Mouse (Mus musculus) liver, adult 2 months (tissue): Measurements from ENCODE around the gene D630045J12Rik. TPM values are rescaled to one million over a fixed set of nuclear protein-coding genes. Genes with fewer than 3 reads are reported as not detected.

Experiments
- DNase-seq: peaks from one replicate; pipeline ENCODE4 v3.0.0-alpha.2; 2011; ENCODE audit warnings: low read depth, low spot score; ENCODE audit errors: extremely low read depth
- H3K27ac ChIP-seq: fragments of 200-500 bp; replicated peaks from 2 replicates; pipeline ENCODE4 v1.5.1; 2012; ENCODE audit warnings: low read depth, mild to moderate bottlenecking, control low read depth, inconsistent platforms, low read length; ENCODE audit not compliant: insufficient read depth
- H3K27me3 ChIP-seq: fragments of 200-500 bp; 2 replicates; pipeline ENCODE4 v1.6.1; 2012; ENCODE audit warnings: mild to moderate bottlenecking, moderate library complexity, low read length, inconsistent platforms; ENCODE audit not compliant: control insufficient read depth, insufficient read depth
- H3K36me3 ChIP-seq: fragments of 200-500 bp; 2 replicates; pipeline ENCODE4 v1.6.1; 2012; ENCODE audit warnings: low read length, inconsistent platforms; ENCODE audit not compliant: control insufficient read depth, insufficient read depth
- H3K4me1 ChIP-seq: fragments of 200-500 bp; 2 replicates; pipeline ENCODE4 v1.6.1; 2011; ENCODE audit warnings: low read length; ENCODE audit not compliant: control insufficient read depth, insufficient read depth
- H3K4me3 ChIP-seq: fragments of 200-500 bp; 2 replicates; pipeline ENCODE4 v1.5.1; 2011; ENCODE audit warnings: low read depth, mild to moderate bottlenecking, control low read depth, low read length, moderate library complexity; ENCODE audit not compliant: insufficient read depth
- H3K79me2 ChIP-seq: fragments of 200-500 bp; 2 replicates; pipeline ENCODE4 v1.6.1; 2012; ENCODE audit warnings: inconsistent platforms, mild to moderate bottlenecking, low read length, moderate library complexity; ENCODE audit not compliant: control insufficient read depth, insufficient read depth
- H3K9ac ChIP-seq: fragments of 200-500 bp; 2 replicates; pipeline ENCODE4 v1.6.1; 2012; ENCODE audit warnings: low read depth, mild to moderate bottlenecking, control low read depth, inconsistent platforms, low read length
- CTCF ChIP-seq: fragments of 200-500 bp; IDR thresholded peaks from 2 replicates; pipeline ENCODE4 v1.5.1; 2011; ENCODE audit warnings: low read depth, low read length, control low read depth
- POLR2A ChIP-seq: fragments of 200-500 bp; IDR thresholded peaks from 2 replicates; pipeline ENCODE4 v1.6.1; 2011; ENCODE audit warnings: low read length, control low read depth; ENCODE audit not compliant: insufficient read depth; ENCODE audit errors: extremely low read depth
- WGBS: fragments of 180-500 bp; shearing (Covaris S2); methylation state at CpG from one replicate; pipeline ENCODE4 v1.1.7; 2018; 5-methylcytosine and 5-hydroxymethylcytosine counted together
- polyA plus RNA-seq: library from polyadenylated mRNA; depleted of rRNA; stranded (reverse); fragments of >200 nt; gene quantifications from 2 replicates; pipeline ENCODE4 v1.2.3, GENCODE M21; 2012
- total RNA-seq: library from RNA; depleted of rRNA; stranded (reverse); fragments of >200 nt; gene quantifications from 2 replicates; pipeline ENCODE4 v1.2.3, GENCODE M21; 2014

Gene D630045J12Rik
- total and polyA plus RNA-seq, 2 experiments: 0.46 to 1.3 TPM

GRCm38 (mm10) chr6:38159576-38159975, 94.2 kb downstream of the D630045J12Rik start:
- Histone ChIP-seq H3K27ac (no peak overlapping the region), H3K9ac (no peak overlapping the region), H3K4me1 (peaks cover 1% of the 10 kb centered on the region; the same call in 1 of the 2 replicates), H3K36me3 (no peaks in the 10 kb centered on the region), H3K79me2 (no peaks in the 10 kb centered on the region), H3K4me3 (no peak overlapping the region), H3K27me3 (no peaks in the 10 kb centered on the region)
- TF ChIP-seq CTCF (no peak), POLR2A (no peak)
- DNase-seq: no peak
- WGBS: 93% methylated on average over 4 of the region's 4 CpGs

DNA sequence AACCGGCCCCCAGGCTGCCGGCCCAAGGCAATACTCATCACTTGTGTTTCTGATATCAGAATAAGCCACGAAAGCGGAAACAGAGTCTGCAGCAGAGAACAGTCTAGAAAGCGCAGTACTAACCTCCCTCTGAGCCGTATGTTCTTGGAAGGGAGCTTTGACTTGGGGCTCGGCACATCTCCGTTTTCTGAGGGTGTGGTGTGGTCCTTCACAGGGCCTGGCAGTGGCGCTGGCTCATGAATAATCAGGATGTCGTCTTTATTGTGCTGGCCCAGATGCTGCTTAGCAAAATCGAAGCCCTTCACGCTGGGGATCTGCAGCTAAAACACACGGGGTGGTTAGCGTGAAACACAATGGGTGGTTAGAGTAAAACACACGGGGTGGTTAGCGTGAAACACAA, 95.9 kb downstream of the D630045J12Rik start:
- Histone ChIP-seq H3K4me3 (no peak overlapping the region), H3K27me3 (no peaks in the 10 kb centered on the region), H3K9ac (no peak overlapping the region), H3K79me2 (no peaks in the 10 kb centered on the region), H3K27ac (no peak overlapping the region), H3K4me1 (peaks cover 1% of the 10 kb centered on the region; the same call in 1 of the 2 replicates), H3K36me3 (no peaks in the 10 kb centered on the region)
- no peak for DNase-seq
- TF ChIP-seq CTCF: no peak
- TF ChIP-seq POLR2A: no peak
- 93% methylated on average over 16 of the region's 16 CpGs for WGBS

DNA sequence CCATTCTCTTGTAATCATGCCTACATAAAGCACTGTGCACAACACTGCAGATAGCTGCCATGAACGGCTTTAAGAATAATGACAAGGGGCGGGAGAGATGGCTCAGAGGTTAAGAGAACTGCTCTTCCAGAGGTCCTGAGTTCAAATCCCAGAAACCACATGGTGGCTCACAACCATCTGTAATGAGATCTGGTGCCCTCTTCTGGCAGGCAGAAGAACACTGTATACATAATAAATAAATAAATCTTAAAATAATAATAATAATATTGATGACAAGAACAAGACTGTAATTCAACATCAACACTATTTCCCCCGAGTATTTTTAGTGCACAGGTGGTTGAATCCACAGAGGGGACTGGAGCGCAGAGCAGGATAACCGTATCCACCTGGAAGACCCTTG, 97.6 kb downstream of the D630045J12Rik start:
- Histone ChIP-seq H3K4me3 (no peak overlapping the region), H3K9ac (no peak overlapping the region), H3K4me1 (peaks cover 1% of the 10 kb centered on the region; the same call in 1 of the 2 replicates), H3K27me3 (no peaks in the 10 kb centered on the region), H3K79me2 (no peaks in the 10 kb centered on the region), H3K27ac (no peak overlapping the region), H3K36me3 (no peaks in the 10 kb centered on the region)
- TF ChIP-seq POLR2A (no peak), CTCF (no peak)
- WGBS: 91% methylated on average over 5 of the region's 5 CpGs
- no peak for DNase-seq

DNA sequence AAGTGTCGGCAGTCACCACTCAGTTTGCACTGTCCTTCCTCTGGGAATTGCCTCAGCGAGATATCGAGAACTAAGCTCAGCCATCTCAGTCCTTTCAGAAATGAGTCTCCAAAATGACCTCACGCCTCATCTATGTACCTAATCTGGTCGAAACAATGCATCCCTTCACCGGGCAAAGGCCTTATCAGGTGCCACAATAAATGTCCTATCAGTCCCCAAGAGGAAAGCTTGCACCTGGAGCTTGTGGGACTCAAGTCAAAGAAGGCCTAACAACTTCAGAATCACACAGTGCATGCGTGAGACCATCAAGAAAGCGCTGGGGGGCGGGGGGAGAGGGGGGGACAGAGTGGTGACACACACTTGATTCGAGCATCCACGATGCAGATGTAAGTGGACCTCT, 101.5 kb downstream of the D630045J12Rik start:
- DNase-seq: no peak
- H3K36me3 ChIP-seq: no peaks in the 10 kb centered on the region
- no peak overlapping the region for H3K27ac ChIP-seq
- TF ChIP-seq CTCF (no peak), POLR2A (no peak)
- H3K27me3 ChIP-seq: no peaks in the 10 kb centered on the region
- H3K79me2 ChIP-seq: no peaks in the 10 kb centered on the region
- 91% methylated on average over 11 of the region's 11 CpGs for WGBS
- no peaks in the 10 kb centered on the region for H3K4me1 ChIP-seq
- no peak overlapping the region for H3K4me3 ChIP-seq
- H3K9ac ChIP-seq: no peak overlapping the region

GRCm38 (mm10) chr6:38149483-38149882, 104.3 kb downstream of the D630045J12Rik start:
- Histone ChIP-seq H3K36me3 (no peaks in the 10 kb centered on the region), H3K4me1 (no peaks in the 10 kb centered on the region), H3K27me3 (no peaks in the 10 kb centered on the region), H3K4me3 (no peak overlapping the region), H3K27ac (no peak overlapping the region), H3K79me2 (no peaks in the 10 kb centered on the region), H3K9ac (no peak overlapping the region)
- WGBS: 93% methylated on average over 19 of the region's 19 CpGs
- DNase-seq: no peak
- TF ChIP-seq CTCF: no peak
- TF ChIP-seq POLR2A: no peak

DNA sequence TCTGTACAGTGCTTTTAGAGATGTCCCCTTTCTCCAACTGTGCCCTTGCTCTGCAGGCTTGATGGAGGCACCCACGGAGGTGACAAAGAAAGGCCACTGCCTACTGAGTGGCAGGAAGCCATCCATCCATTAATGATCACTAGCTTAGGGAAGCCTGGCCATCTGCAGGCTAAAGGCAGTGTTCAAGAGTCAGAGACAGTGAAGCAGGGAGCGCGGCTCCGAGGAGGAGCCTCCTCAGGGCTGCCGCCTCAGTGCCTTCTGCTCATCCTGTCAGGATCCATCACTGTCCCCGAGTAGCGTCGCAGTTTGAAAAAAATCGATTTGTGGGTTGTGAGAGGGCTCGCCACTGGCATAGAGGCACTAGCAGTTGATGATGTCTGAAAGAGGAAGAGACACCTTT, 105.2 kb downstream of the D630045J12Rik start:
- WGBS: 89% methylated on average over 10 of the region's 10 CpGs
- no peaks in the 10 kb centered on the region for H3K79me2 ChIP-seq
- H3K4me1 ChIP-seq: peaks cover 3% of the 10 kb centered on the region
- no peak overlapping the region for H3K27ac ChIP-seq
- no peaks in the 10 kb centered on the region for H3K27me3 ChIP-seq
- no peak overlapping the region for H3K4me3 ChIP-seq
- DNase-seq: no peak
- H3K9ac ChIP-seq: no peak overlapping the region
- no peaks in the 10 kb centered on the region for H3K36me3 ChIP-seq
- no peak for TF ChIP-seq POLR2A
